Mouse (Mus musculus): ENCODE data around the gene Gc. TPM values are rescaled to one million over a fixed set of nuclear protein-coding genes. Genes with fewer than 3 reads are reported as not detected.

The Gc gene
- polyA plus RNA-seq, 1 experiment from 2014 or later = not detected

Other genes starting within 250 kb of the Gc start
- 0.53 and 0.75 TPM in 2 replicates for gene Npffr2, start 69.5 kb upstream of the Gc start, polyA plus RNA-seq (2016; fragmentation: Nextera tagmentation; extraction: Ambion mirVana)